Mouse (Mus musculus) bone marrow, adult 2 months (tissue): Measurements from ENCODE around the gene Mucl3.

Source experiments
- CTCF ChIP-seq: fragments of 200-500 bp; IDR thresholded peaks from 2 replicates; pipeline ENCODE4 v1.5.1; 2011; ENCODE audit warnings: low read length, control low read depth; ENCODE audit not compliant: control insufficient read depth, insufficient read depth
- POLR2A ChIP-seq: fragments of 200-500 bp; IDR thresholded peaks from 2 replicates; pipeline ENCODE4 v1.6.1; 2011; ENCODE audit warnings: low read depth, mild to moderate bottlenecking, control low read depth, low read length, borderline replicate concordance; ENCODE audit not compliant: control insufficient read depth

DNA sequence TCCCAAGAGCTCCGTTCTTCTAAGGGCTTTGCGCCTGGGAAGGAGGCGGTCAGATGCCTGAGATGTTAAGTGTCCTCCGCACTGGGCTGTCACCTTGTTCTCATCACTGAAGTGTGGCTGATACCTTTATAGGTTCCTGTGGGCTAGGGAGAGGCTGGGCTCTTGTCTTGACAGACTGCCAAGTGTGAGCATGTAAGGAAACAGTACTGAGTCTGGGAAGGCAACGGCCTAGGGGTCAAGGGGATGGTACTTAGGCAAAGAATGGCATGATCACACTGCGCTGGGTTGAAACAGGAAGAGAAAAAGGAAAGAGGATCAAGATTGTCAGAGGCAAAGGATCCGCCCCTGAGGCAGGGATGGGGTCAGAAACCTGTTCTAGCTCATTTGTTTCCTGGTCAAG lies 17.0 kb downstream of the Mucl3 start, which contains the start of gene Gm9573:
- no peak for TF ChIP-seq POLR2A
- no peak for TF ChIP-seq CTCF
